Mouse (Mus musculus): ENCODE measurements at regions not wholly inside any gene's neighbourhood (a gene's known extent, or its start where the extent isn't known, plus 50 kb on each side); places are given as distances from the start of the nearest gene placed in this dataset.

- no peak overlapping the region for H3K9ac ChIP-seq (ENCODE audit: low read depth, low read length)
- no peak overlapping the region for H3K4me2 ChIP-seq (replicated peaks; ENCODE audit: low read depth)
- no peaks in the 10 kb centered on the region for H3K36me3 ChIP-seq (ENCODE audit: control insufficient read depth, insufficient read depth)
- no peak overlapping the region for H3K4me3 ChIP-seq (ENCODE audit: low read depth, low read length)
- TF ChIP-seq CTCF (IDR thresholded peaks at IDR 0.05; ENCODE audit: low read depth): no peak
- H3K27me3 ChIP-seq (replicated peaks; ENCODE audit: control insufficient read depth, insufficient read depth, low read length): no peaks in the 10 kb centered on the region
- H3K27ac ChIP-seq (ENCODE audit: low read depth, low read length): no peak overlapping the region
- no peaks in the 10 kb centered on the region for H3K4me1 ChIP-seq (replicated peaks; ENCODE audit: control insufficient read depth, insufficient read depth, low read length)
- H3K9me3 ChIP-seq (ENCODE audit: control insufficient read depth): peaks cover 17% of the 10 kb centered on the region
- 44% methylated on average over 2 of the region's 2 CpGs for WGBS
- no peak for ATAC-seq
Observed at GRCm38 (mm10) chr16:3247006-3247754, 343.7 kb upstream of the Olfr161 start.

- H3K4me3 ChIP-seq (ENCODE audit: low read depth, low read length): no peak overlapping the region
- no peak for ATAC-seq
- no peaks in the 10 kb centered on the region for H3K4me1 ChIP-seq (replicated peaks; ENCODE audit: control insufficient read depth, insufficient read depth, low read length)
- no peak overlapping the region for H3K4me2 ChIP-seq (replicated peaks; ENCODE audit: low read depth)
- WGBS: 49% methylated on average over 2 of the region's 2 CpGs
- peaks cover 15% of the 10 kb centered on the region for H3K9me3 ChIP-seq (ENCODE audit: control insufficient read depth)
- no peaks in the 10 kb centered on the region for H3K27me3 ChIP-seq (replicated peaks; ENCODE audit: control insufficient read depth, insufficient read depth, low read length)
- H3K27ac ChIP-seq (ENCODE audit: low read depth, low read length): no peak overlapping the region
- no peaks in the 10 kb centered on the region for H3K36me3 ChIP-seq (ENCODE audit: control insufficient read depth, insufficient read depth)
- H3K9ac ChIP-seq (ENCODE audit: low read depth, low read length): no peak overlapping the region
- TF ChIP-seq CTCF (IDR thresholded peaks at IDR 0.05; ENCODE audit: low read depth): no peak
Observed at GRCm38 (mm10) chr16:3247755-3248110, 343.1 kb upstream of the Olfr161 start.

- no peaks in the 10 kb centered on the region for H3K4me1 ChIP-seq (replicated peaks; ENCODE audit: control insufficient read depth, insufficient read depth, low read length)
- no peak for TF ChIP-seq CTCF (IDR thresholded peaks at IDR 0.05; ENCODE audit: low read depth)
- no peak overlapping the region for H3K4me2 ChIP-seq (replicated peaks; ENCODE audit: low read depth)
- no peak overlapping the region for H3K9ac ChIP-seq (ENCODE audit: low read depth, low read length)
- 37% methylated on average over 1 of the region's 1 CpGs for WGBS
- no peak overlapping the region for H3K27ac ChIP-seq (ENCODE audit: low read depth, low read length)
- no peak overlapping the region for H3K4me3 ChIP-seq (ENCODE audit: low read depth, low read length)
- H3K9me3 ChIP-seq (ENCODE audit: control insufficient read depth): peaks cover 19% of the 10 kb centered on the region
- H3K36me3 ChIP-seq (ENCODE audit: control insufficient read depth, insufficient read depth): no peaks in the 10 kb centered on the region
- H3K27me3 ChIP-seq (replicated peaks; ENCODE audit: control insufficient read depth, insufficient read depth, low read length): no peaks in the 10 kb centered on the region
- ATAC-seq: 0 out of 2 replicates have a peak, but pooled peaks have one; percentile 30
Observed at GRCm38 (mm10) chr16:3253885-3254284, 337.0 kb upstream of the Olfr161 start.

- Histone ChIP-seq H3K4me3 (ENCODE audit: low read depth, low read length) (no peak overlapping the region), H3K27ac (ENCODE audit: low read depth, low read length) (no peak overlapping the region), H3K9ac (ENCODE audit: low read depth, low read length) (no peak overlapping the region), H3K27me3 (replicated peaks; ENCODE audit: control insufficient read depth, insufficient read depth, low read length) (no peaks in the 10 kb centered on the region), H3K9me3 (ENCODE audit: control insufficient read depth) (peaks cover 23% of the 10 kb centered on the region), H3K36me3 (ENCODE audit: control insufficient read depth, insufficient read depth) (no peaks in the 10 kb centered on the region), H3K4me2 (replicated peaks; ENCODE audit: low read depth) (no peak overlapping the region), H3K4me1 (replicated peaks; ENCODE audit: control insufficient read depth, insufficient read depth, low read length) (no peaks in the 10 kb centered on the region)
- no peak for ATAC-seq
- TF ChIP-seq CTCF (IDR thresholded peaks at IDR 0.05; ENCODE audit: low read depth): no peak
Observed at GRCm38 (mm10) chr16:3256051-3256450, 334.8 kb upstream of the Olfr161 start.

GRCm38 (mm10) chr16:3265351-3265750 lies 325.5 kb upstream of the Olfr161 start:
- H3K9me3 ChIP-seq (ENCODE audit: control insufficient read depth): peaks cover 36% of the 10 kb centered on the region
- no peak overlapping the region for H3K4me3 ChIP-seq (ENCODE audit: low read depth, low read length)
- no peak for ATAC-seq
- H3K27ac ChIP-seq (ENCODE audit: low read depth, low read length): no peak overlapping the region
- no peak overlapping the region for H3K4me2 ChIP-seq (replicated peaks; ENCODE audit: low read depth)
- no peaks in the 10 kb centered on the region for H3K27me3 ChIP-seq (replicated peaks; ENCODE audit: control insufficient read depth, insufficient read depth, low read length)
- H3K9ac ChIP-seq (ENCODE audit: low read depth, low read length): no peak overlapping the region
- H3K4me1 ChIP-seq (replicated peaks; ENCODE audit: control insufficient read depth, insufficient read depth, low read length): no peaks in the 10 kb centered on the region
- no peaks in the 10 kb centered on the region for H3K36me3 ChIP-seq (ENCODE audit: control insufficient read depth, insufficient read depth)
- TF ChIP-seq CTCF (IDR thresholded peaks at IDR 0.05; ENCODE audit: low read depth): no peak
- WGBS: 87% methylated on average over 1 of the region's 1 CpGs

GRCm38 (mm10) chr16:3271819-3272490 lies 318.9 kb upstream of the Olfr161 start:
- WGBS: 48% methylated on average over 2 of the region's 2 CpGs
- peaks cover 32% of the 10 kb centered on the region for H3K9me3 ChIP-seq (ENCODE audit: control insufficient read depth)
- no peak for ATAC-seq

More at GRCm38 (mm10) chr16:3271819-3272490, 318.9 kb upstream of the Olfr161 start:
- Histone ChIP-seq H3K9ac (ENCODE audit: low read depth, low read length) (no peak overlapping the region), H3K36me3 (ENCODE audit: control insufficient read depth, insufficient read depth) (no peaks in the 10 kb centered on the region), H3K27me3 (replicated peaks; ENCODE audit: control insufficient read depth, insufficient read depth, low read length) (no peaks in the 10 kb centered on the region), H3K4me1 (replicated peaks; ENCODE audit: control insufficient read depth, insufficient read depth, low read length) (no peaks in the 10 kb centered on the region), H3K27ac (ENCODE audit: low read depth, low read length) (no peak overlapping the region), H3K4me3 (ENCODE audit: low read depth, low read length) (no peak overlapping the region), H3K4me2 (replicated peaks; ENCODE audit: low read depth) (no peak overlapping the region)
- no peak for TF ChIP-seq CTCF (IDR thresholded peaks at IDR 0.05; ENCODE audit: low read depth)
